Mouse (Mus musculus) limb, embryonic 15.5 days (tissue): ENCODE measurements around the gene Rph3a. TPM values are rescaled to one million over a fixed set of nuclear protein-coding genes. Genes with fewer than 3 reads are reported as not detected.
"Not testable (repeated sequence)": the region's sequence is repeated elsewhere in the genome, so short reads cannot be mapped to it uniquely, and the experiment has no call there.

ENCODE experiments used
- ATAC-seq: fragments of 200-750 bp; cut with Nextera tagmentation; 2 replicates; pipeline ENCODE4 v1.8.0; 2017; ENCODE audit warnings: low read depth, moderate TSS enrichment; ENCODE audit not compliant: insufficient number of reproducible peaks, low FRiP score, low TSS enrichment
- H3K27ac ChIP-seq: fragments of 300-500 bp; sonication (generic); 2 replicates; pipeline ENCODE4 v1.5.1; 2015; ENCODE audit warnings: moderate library complexity, mild to moderate bottlenecking, inconsistent platforms
- H3K27me3 ChIP-seq: fragments of 300-500 bp; sonication (generic); 2 replicates; pipeline ENCODE4 v1.6.1; 2015; ENCODE audit warnings: inconsistent platforms
- H3K36me3 ChIP-seq: fragments of 300-500 bp; sonication (generic); 2 replicates; pipeline ENCODE4 v1.6.1; 2015; ENCODE audit warnings: inconsistent platforms
- H3K4me1 ChIP-seq: fragments of 300-500 bp; sonication (generic); 2 replicates; pipeline ENCODE4 v1.6.1; 2015; ENCODE audit warnings: inconsistent platforms
- H3K4me2 ChIP-seq: fragments of 300-500 bp; sonication (generic); 2 replicates; pipeline ENCODE4 v1.6.1; 2015; ENCODE audit warnings: mild to moderate bottlenecking, inconsistent platforms
- H3K4me3 ChIP-seq: fragments of 300-500 bp; sonication (generic); 2 replicates; pipeline ENCODE4 v1.5.1; 2015; ENCODE audit warnings: mild to moderate bottlenecking, inconsistent platforms
- H3K9ac ChIP-seq: fragments of 300-500 bp; sonication (generic); 2 replicates; pipeline ENCODE4 v1.6.1; 2015; ENCODE audit warnings: inconsistent platforms
- H3K9me3 ChIP-seq: fragments of 300-500 bp; sonication (generic); 2 replicates; pipeline ENCODE4 v1.6.1; 2016; ENCODE audit warnings: inconsistent platforms
- WGBS: fragments of 180-500 bp; shearing (Covaris S2); methylation state at CpG from one replicate; pipeline ENCODE4 v1.1.7; 2015; 5-methylcytosine and 5-hydroxymethylcytosine counted together
- polyA plus RNA-seq: library from polyadenylated mRNA; unstranded; fragments of >200 nt; fragmentation: Nextera tagmentation; extraction: Ambion mirVana; gene quantifications from 2 replicates; pipeline ENCODE4 v1.2.1, GENCODE M21; 2015

The Rph3a gene
- polyA plus RNA-seq, 1 experiment from 2014 or later = 0.06 TPM

DNA sequence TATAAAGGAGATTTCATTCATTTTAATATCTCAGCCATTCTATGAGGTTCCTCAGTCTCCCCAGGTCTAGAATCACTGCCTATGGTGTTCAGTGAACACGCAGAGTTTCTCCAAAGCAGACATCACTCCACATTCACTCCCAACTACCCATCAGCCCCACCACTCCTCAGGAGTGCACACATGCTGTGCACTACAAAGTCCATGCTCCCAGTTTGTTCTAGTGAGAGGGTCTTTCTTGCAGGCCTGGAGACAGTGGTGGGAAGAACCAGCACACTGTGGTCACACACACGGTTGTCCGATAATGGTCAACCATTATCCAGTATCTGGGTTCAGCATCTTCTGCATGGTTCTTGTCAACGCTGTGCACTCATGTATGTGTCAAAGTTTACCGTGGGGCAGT, 107.8 kb downstream of the Rph3a start:
- ATAC-seq = no peak
- no peak overlapping the region for H3K4me2 ChIP-seq
- no peaks in the 10 kb centered on the region for H3K36me3 ChIP-seq
- no peaks in the 10 kb centered on the region for H3K27me3 ChIP-seq
- no peak overlapping the region for H3K4me3 ChIP-seq
- no peak overlapping the region for H3K9ac ChIP-seq
- no peak overlapping the region for H3K27ac ChIP-seq
- 92% methylated on average over 5 of the region's 5 CpGs for WGBS
- H3K4me1 ChIP-seq = no peaks in the 10 kb centered on the region
- H3K9me3 ChIP-seq = no peaks in the 10 kb centered on the region

DNA sequence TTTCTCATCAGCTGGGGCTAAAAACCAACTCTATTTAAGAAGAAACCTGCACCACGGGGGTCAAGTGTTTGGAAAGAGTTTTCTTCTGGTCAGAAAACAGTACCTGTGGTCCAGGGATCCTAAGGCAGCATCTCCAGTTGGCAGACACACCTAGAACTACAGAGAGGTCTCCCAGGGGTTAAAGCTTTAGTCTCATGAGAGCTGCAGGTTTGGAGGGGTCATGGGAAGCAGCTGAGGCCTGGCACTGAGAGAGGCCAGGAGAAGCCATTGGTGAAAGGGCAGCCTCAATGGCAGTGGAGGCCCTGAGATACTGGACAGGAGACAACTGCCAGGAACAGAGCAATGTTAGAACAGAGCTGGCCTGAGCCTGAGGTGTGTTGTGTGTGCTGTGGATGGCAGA, 109.2 kb downstream of the Rph3a start:
- Histone ChIP-seq H3K27me3 (no peaks in the 10 kb centered on the region), H3K9ac (no peak overlapping the region), H3K4me1 (no peaks in the 10 kb centered on the region), H3K9me3 (no peaks in the 10 kb centered on the region), H3K36me3 (no peaks in the 10 kb centered on the region), H3K27ac (no peak overlapping the region), H3K4me2 (no peak overlapping the region), H3K4me3 (no peak overlapping the region)
- ATAC-seq = no peak
- 61% methylated on average over 1 of the region's 1 CpGs for WGBS

DNA sequence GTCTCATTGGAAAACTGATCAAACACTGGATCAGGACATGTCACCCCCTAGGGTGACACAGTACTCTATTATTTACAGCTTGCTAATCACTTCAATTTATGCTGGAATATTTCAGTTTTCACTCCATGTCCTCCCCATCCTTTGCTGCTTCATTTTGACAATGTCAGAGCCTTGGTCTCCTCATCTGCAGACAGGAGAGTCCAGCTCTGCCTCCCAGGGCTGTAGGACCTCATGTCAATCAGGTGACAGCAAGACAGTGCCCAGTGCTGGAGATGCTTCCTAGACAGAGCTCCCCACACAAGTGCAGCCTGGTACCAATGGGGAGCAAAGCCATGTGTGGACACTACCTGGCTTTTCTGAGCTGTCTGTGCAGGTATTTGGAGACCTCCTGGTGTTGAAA, 111.2 kb downstream of the Rph3a start:
- H3K36me3 ChIP-seq = no peaks in the 10 kb centered on the region
- no peaks in the 10 kb centered on the region for H3K27me3 ChIP-seq
- no peak overlapping the region for H3K4me3 ChIP-seq
- no peak overlapping the region for H3K9ac ChIP-seq
- no peak for ATAC-seq
- H3K4me1 ChIP-seq = no peaks in the 10 kb centered on the region
- H3K27ac ChIP-seq = no peak overlapping the region
- no peak overlapping the region for H3K4me2 ChIP-seq
- no peaks in the 10 kb centered on the region for H3K9me3 ChIP-seq

DNA sequence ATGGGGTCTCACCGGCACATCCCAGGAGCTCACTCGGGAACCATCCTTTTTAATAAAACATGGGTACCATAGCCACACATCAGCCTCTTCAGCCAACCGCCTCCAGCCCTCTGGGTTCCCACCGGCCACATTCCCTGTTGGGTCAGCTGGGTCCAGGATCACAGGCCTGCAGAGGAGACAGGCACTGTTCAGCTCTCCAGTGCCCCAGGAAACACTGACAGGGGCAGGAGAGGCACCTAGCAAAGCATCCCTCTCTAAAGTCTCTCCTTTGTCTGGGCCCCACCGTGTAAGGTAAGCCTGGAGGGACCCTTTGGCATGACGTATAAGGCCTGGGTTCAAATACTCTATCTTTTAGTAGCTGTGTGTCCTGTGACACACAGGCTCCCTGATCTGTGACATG, 111.6 kb downstream of the Rph3a start:
- H3K36me3 ChIP-seq = no peaks in the 10 kb centered on the region
- no peaks in the 10 kb centered on the region for H3K4me1 ChIP-seq
- ATAC-seq = no peak

DNA sequence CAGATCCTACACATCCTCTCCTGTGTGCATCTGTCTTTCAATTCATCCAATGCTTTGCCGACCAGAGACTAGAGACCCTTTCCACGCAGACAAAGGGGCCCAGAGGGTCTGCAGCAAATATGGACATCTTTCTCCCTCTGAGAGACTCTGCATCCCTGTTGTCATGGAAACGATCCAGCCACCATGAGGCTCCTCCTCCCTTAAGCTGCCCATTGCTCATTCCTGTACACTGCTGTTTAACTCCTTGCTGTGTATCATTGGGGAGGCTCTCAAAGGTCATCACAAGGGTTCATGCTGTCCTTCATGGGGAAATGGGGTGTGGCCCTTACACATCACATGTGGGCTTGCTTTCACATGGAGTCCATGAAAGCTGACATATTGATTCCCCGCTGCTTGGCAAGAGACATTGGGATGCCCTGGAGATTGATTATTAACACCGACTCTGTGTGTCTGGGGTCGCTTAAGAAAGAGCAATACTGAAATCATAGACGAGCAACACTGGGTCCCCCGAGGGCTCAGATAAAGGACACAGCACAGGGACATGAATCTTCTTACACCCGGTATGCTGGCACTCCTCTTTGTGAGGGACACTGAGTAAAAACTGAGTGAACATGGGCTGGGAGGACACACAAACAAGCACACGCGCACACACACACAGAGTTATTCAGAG, 114.5 kb downstream of the Rph3a start:
- Histone ChIP-seq H3K36me3 (no peaks in the 10 kb centered on the region), H3K9me3 (no peaks in the 10 kb centered on the region), H3K4me3 (no peak overlapping the region), H3K4me1 (no peaks in the 10 kb centered on the region), H3K27me3 (no peaks in the 10 kb centered on the region), H3K9ac (no peak overlapping the region), H3K4me2 (no peak overlapping the region), H3K27ac (no peak overlapping the region)
- 86% methylated on average over 11 of the region's 11 CpGs for WGBS
- no peak for ATAC-seq

More for the DNA sequence above, 111.6 kb downstream of the Rph3a start:
- no peak overlapping the region for H3K27ac ChIP-seq
- WGBS = 90% methylated on average over 6 of the region's 6 CpGs
- no peak overlapping the region for H3K4me3 ChIP-seq
- no peaks in the 10 kb centered on the region for H3K9me3 ChIP-seq
- no peak overlapping the region for H3K9ac ChIP-seq
- no peak overlapping the region for H3K4me2 ChIP-seq
- H3K27me3 ChIP-seq = no peaks in the 10 kb centered on the region

DNA sequence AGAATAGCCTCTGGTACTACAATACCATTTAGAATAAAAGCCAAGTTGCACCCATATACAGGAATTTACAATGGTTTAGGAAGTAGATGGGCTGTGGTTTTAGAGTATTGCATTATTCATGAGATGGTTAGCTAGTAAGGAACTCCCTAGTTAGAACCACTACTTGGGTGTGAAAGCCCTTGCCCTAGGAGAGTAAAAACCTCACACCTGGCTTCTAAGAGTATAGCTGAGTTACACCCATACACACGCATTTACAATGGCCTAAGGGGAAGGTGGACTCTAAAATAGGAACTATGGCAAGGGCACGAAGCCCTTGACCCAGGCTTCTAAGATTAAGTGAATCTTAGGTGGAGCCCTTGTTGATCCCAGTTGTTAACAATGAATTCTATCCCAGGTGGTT, 115.2 kb downstream of the Rph3a start:
- H3K27me3 ChIP-seq, H3K9ac ChIP-seq, H3K9me3 ChIP-seq, H3K4me3 ChIP-seq, H3K4me1 ChIP-seq, ATAC-seq, H3K27ac ChIP-seq, H3K4me2 ChIP-seq, H3K36me3 ChIP-seq: not testable (repeated sequence)
- WGBS = 56% methylated on average over 2 of the region's 2 CpGs

DNA sequence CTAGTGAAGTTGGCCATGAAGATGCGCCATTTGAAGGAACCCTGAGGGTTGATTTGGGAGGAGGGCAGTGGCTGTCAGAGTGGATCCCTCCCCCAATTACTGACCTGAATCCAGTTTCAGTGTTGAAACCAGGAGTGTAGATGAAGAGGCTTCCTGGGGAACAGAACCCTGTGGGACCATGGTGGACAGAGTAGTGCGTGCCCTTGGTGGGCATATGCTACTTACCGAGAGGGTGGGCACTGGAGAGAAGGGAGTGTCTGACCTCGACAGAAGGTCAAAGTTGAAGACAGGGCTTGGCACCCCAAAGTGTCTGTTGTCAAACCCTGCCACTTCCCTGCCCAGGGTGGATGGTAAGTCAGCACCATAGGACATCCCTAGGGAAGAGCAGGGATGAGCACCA, 116.0 kb downstream of the Rph3a start:
- not testable (repeated sequence) for ATAC-seq, H3K9me3 ChIP-seq, H3K27me3 ChIP-seq, H3K4me1 ChIP-seq, H3K4me3 ChIP-seq, H3K9ac ChIP-seq, H3K36me3 ChIP-seq, H3K27ac ChIP-seq, H3K4me2 ChIP-seq
- WGBS = 90% methylated on average over 4 of the region's 4 CpGs

DNA sequence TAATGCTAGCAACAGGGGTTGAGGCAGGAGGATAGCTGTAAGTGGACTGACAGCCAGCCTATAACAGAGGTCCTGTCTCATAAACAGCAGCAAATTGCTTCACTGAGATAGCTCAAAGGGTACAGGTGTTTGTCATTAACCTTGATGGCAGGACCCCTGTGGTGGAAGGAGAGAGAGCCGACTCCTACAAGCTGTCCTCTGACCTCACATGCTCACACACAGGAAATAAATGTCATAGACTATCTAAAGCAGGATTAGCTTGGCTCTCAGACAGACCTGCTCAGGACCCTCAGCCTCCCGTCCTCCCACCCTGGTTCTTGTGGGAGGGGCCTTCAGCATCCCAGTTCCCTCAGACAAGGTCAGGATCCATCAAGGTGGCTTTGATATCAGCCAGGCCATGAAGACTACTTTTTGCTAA, 117.6 kb downstream of the Rph3a start:
- no peak overlapping the region for H3K4me2 ChIP-seq
- no peak overlapping the region for H3K9ac ChIP-seq
- H3K9me3 ChIP-seq = no peaks in the 10 kb centered on the region
- no peaks in the 10 kb centered on the region for H3K27me3 ChIP-seq
- no peaks in the 10 kb centered on the region for H3K36me3 ChIP-seq
- H3K27ac ChIP-seq = no peak overlapping the region
- H3K4me3 ChIP-seq = no peak overlapping the region
- WGBS = 31% methylated on average over 2 of the region's 2 CpGs
- no peaks in the 10 kb centered on the region for H3K4me1 ChIP-seq
- no peak for ATAC-seq

DNA sequence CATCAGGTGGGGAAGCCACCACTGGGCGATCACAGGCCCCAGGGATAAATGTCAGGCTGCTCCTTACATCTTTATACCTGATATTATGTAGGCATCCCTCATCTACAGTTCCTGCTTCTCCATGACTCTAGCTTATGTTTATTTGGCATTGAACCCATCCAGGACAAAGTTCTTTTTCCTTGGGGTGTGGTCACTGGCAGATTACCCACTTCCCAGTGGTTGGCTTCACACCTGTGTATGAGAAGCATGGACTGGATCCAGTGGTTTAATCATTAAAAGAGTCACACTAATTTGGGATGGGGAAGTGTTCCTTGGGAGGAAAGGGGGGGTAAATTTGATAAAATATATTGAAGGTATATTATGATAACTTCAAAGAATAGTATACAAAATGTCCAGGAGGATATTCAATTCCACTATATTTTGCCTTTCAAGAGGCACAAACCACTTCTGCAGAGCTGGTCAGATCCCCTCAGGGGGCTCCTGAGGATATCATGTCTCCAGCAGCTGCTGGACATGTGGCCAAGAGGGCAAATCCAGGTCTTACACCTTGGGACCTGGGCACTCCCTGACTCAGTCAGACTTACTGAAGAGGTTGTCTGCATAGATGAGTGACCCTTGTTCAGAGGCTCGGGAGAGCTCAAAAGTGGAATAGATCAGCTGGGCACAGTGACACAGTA, 118.2 kb downstream of the Rph3a start:
- 58% methylated on average over 2 of the region's 2 CpGs for WGBS
- not testable (repeated sequence) for ATAC-seq, H3K4me3 ChIP-seq, H3K4me1 ChIP-seq, H3K9me3 ChIP-seq, H3K27me3 ChIP-seq, H3K4me2 ChIP-seq, H3K36me3 ChIP-seq, H3K27ac ChIP-seq, H3K9ac ChIP-seq

DNA sequence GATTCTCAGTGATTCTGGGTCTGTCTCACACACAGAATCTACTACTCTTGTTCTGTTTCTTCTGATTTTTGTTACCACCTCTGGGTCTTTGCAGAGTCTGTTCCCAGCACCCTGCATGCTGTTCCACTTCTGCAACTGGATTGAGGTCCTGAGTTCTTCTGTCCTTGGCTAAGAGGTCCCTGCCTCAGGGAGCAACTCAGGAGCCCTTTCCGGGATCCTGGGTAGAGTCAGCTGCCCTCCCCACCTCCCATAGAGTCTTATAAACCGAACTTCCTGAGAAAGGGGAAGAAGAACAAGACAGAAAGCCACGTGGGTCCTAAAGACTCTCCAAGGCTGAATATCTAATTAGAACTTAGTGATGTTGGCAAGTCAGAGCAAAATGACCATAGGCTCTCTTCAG, 118.9 kb downstream of the Rph3a start:
- Histone ChIP-seq H3K4me1 (no peaks in the 10 kb centered on the region), H3K27ac (no peak overlapping the region), H3K27me3 (0 out of 2 replicates have a peak, but pooled peaks cover 3% of the 10 kb centered on the region), H3K4me2 (no peak overlapping the region), H3K9ac (no peak overlapping the region), H3K36me3 (no peaks in the 10 kb centered on the region), H3K9me3 (no peaks in the 10 kb centered on the region), H3K4me3 (no peak overlapping the region)
- WGBS = 37% methylated on average over 3 of the region's 3 CpGs
- ATAC-seq = no peak
